Mouse (Mus musculus) heart, embryonic 12.5 days (tissue): ENCODE measurements at regions not wholly inside any gene's neighbourhood (a gene's known extent, or its start where the extent isn't known, plus 50 kb on each side); places are given as distances from the start of the nearest gene placed in this dataset.

ENCODE experiments used
- ATAC-seq: fragments of 200-750 bp; cut with Nextera tagmentation; 2 replicates; pipeline ENCODE4 v1.8.0; 2017; ENCODE audit warnings: moderate TSS enrichment, moderate library complexity; ENCODE audit not compliant: insufficient number of reproducible peaks, low FRiP score
- H3K27ac ChIP-seq: fragments of 300-500 bp; sonication (generic); 2 replicates; pipeline ENCODE4 v1.5.1; 2016; ENCODE audit warnings: mild to moderate bottlenecking, moderate library complexity; ENCODE audit not compliant: poor library complexity, severe bottlenecking
- H3K27me3 ChIP-seq: fragments of 300-500 bp; sonication (generic); replicated peaks from 2 replicates; pipeline ENCODE4 v1.6.1; 2016; ENCODE audit warnings: mild to moderate bottlenecking, moderate library complexity
- H3K36me3 ChIP-seq: fragments of 300-500 bp; sonication (generic); 2 replicates; pipeline ENCODE4 v1.6.1; 2016; ENCODE audit warnings: mild to moderate bottlenecking, moderate library complexity
- H3K4me1 ChIP-seq: fragments of 300-500 bp; sonication (generic); replicated peaks from 2 replicates; pipeline ENCODE4 v1.6.1; 2016; ENCODE audit warnings: mild to moderate bottlenecking
- H3K4me2 ChIP-seq: fragments of 300-500 bp; sonication (generic); 2 replicates; pipeline ENCODE4 v1.6.1; 2016; ENCODE audit warnings: mild to moderate bottlenecking, moderate library complexity
- H3K4me3 ChIP-seq: fragments of 300-500 bp; sonication (generic); 2 replicates; pipeline ENCODE4 v1.5.1; 2016; ENCODE audit warnings: mild to moderate bottlenecking
- H3K9ac ChIP-seq: fragments of 300-500 bp; sonication (generic); 2 replicates; pipeline ENCODE4 v1.6.1; 2016; ENCODE audit warnings: mild to moderate bottlenecking, moderate library complexity
- H3K9me3 ChIP-seq: fragments of 300-500 bp; sonication (generic); replicated peaks from 2 replicates; pipeline ENCODE4 v1.6.1; 2016; ENCODE audit warnings: mild to moderate bottlenecking, moderate library complexity
- WGBS: fragments of 180-500 bp; shearing (Covaris S2); methylation state at CpG from one replicate; pipeline ENCODE4 v1.1.7; 2016; 5-methylcytosine and 5-hydroxymethylcytosine counted together

GRCm38 (mm10) chr13:102518169-102518882, 175.0 kb upstream of the Cd180 start:
- H3K4me1 ChIP-seq, result peaks cover 14% of the 10 kb centered on the region
- no peaks in the 10 kb centered on the region for H3K36me3 ChIP-seq
- no peak overlapping the region for H3K4me3 ChIP-seq
- no peaks in the 10 kb centered on the region for H3K9me3 ChIP-seq
- WGBS, result 82% methylated on average over 5 of the region's 5 CpGs
- H3K27me3 ChIP-seq, result no peaks in the 10 kb centered on the region
- H3K27ac ChIP-seq, result no peak overlapping the region
- H3K4me2 ChIP-seq, result no peak overlapping the region
- no peak overlapping the region for H3K9ac ChIP-seq
- ATAC-seq, result no peak

GRCm38 (mm10) chr13:102521427-102521826, 171.9 kb upstream of the Cd180 start:
- Histone ChIP-seq H3K9ac (no peak overlapping the region), H3K9me3 (no peaks in the 10 kb centered on the region), H3K27me3 (no peaks in the 10 kb centered on the region), H3K27ac (peak overlapping the region; percentile 22), H3K36me3 (no peaks in the 10 kb centered on the region), H3K4me2 (no peak overlapping the region), H3K4me1 (peaks cover 17% of the 10 kb centered on the region), H3K4me3 (no peak overlapping the region)
- 37% methylated on average over 1 of the region's 1 CpGs for WGBS
- ATAC-seq, result no peak

- H3K4me2 ChIP-seq, result no peak overlapping the region
- H3K27me3 ChIP-seq, result no peaks in the 10 kb centered on the region
- WGBS, result 83% methylated on average over 1 of the region's 1 CpGs
- H3K36me3 ChIP-seq, result no peaks in the 10 kb centered on the region
- H3K4me1 ChIP-seq, result peaks cover 17% of the 10 kb centered on the region
- no peaks in the 10 kb centered on the region for H3K9me3 ChIP-seq
- H3K4me3 ChIP-seq, result no peak overlapping the region
- H3K27ac ChIP-seq, result no peak overlapping the region
- H3K9ac ChIP-seq, result no peak overlapping the region
- no peak for ATAC-seq
Observed at GRCm38 (mm10) chr13:102522080-102522479, 171.3 kb upstream of the Cd180 start.

- Histone ChIP-seq H3K4me2 (no peak overlapping the region), H3K9ac (no peak overlapping the region), H3K27me3 (no peaks in the 10 kb centered on the region), H3K4me3 (no peak overlapping the region), H3K36me3 (no peaks in the 10 kb centered on the region), H3K27ac (no peak overlapping the region), H3K9me3 (no peaks in the 10 kb centered on the region), H3K4me1 (peaks cover 4% of the 10 kb centered on the region)
- 65% methylated on average over 11 of the region's 11 CpGs for WGBS
- ATAC-seq, result no peak
Observed at GRCm38 (mm10) chr13:102526621-102527140, 166.7 kb upstream of the Cd180 start.

GRCm38 (mm10) chr13:102533784-102534183, 159.6 kb upstream of the Cd180 start:
- Histone ChIP-seq H3K9ac (no peak overlapping the region), H3K4me2 (no peak overlapping the region), H3K36me3 (no peaks in the 10 kb centered on the region), H3K4me1 (peaks cover 7% of the 10 kb centered on the region), H3K4me3 (no peak overlapping the region), H3K27ac (no peak overlapping the region), H3K9me3 (no peaks in the 10 kb centered on the region), H3K27me3 (no peaks in the 10 kb centered on the region)
- ATAC-seq, result no peak
- 46% methylated on average over 4 of the region's 4 CpGs for WGBS

GRCm38 (mm10) chr13:102537424-102538242, 155.7 kb upstream of the Cd180 start:
- Histone ChIP-seq H3K4me2 (peak overlapping the region; percentile 61), H3K36me3 (no peaks in the 10 kb centered on the region), H3K9me3 (no peaks in the 10 kb centered on the region), H3K4me1 (peaks cover 7% of the 10 kb centered on the region), H3K9ac (peak overlapping the region; percentile 55; the same call in 1 of the 2 replicates), H3K4me3 (peak overlapping the region; percentile 5; the same call in 1 of the 2 replicates), H3K27ac (no peak overlapping the region), H3K27me3 (no peaks in the 10 kb centered on the region)
- 35% methylated on average over 19 of the region's 19 CpGs for WGBS
- ATAC-seq, result no peak

GRCm38 (mm10) chr13:102540436-102540835, 152.9 kb upstream of the Cd180 start:
- H3K4me3 ChIP-seq, result no peak overlapping the region
- WGBS, result 83% methylated on average over 4 of the region's 4 CpGs
- no peak overlapping the region for H3K9ac ChIP-seq
- H3K9me3 ChIP-seq, result no peaks in the 10 kb centered on the region
- H3K36me3 ChIP-seq, result no peaks in the 10 kb centered on the region
- no peaks in the 10 kb centered on the region for H3K27me3 ChIP-seq
- no peak overlapping the region for H3K27ac ChIP-seq
- peaks cover 7% of the 10 kb centered on the region for H3K4me1 ChIP-seq
- ATAC-seq, result no peak
- no peak overlapping the region for H3K4me2 ChIP-seq

GRCm38 (mm10) chr13:102544359-102545165, 148.8 kb upstream of the Cd180 start:
- H3K4me1 ChIP-seq, result peaks cover 6% of the 10 kb centered on the region
- H3K27me3 ChIP-seq, result 0 out of 2 replicates have a peak, but pooled peaks cover 3% of the 10 kb centered on the region
- H3K4me2 ChIP-seq, result no peak overlapping the region
- 80% methylated on average over 5 of the region's 5 CpGs for WGBS
- H3K9ac ChIP-seq, result no peak overlapping the region
- H3K4me3 ChIP-seq, result no peak overlapping the region
- no peaks in the 10 kb centered on the region for H3K36me3 ChIP-seq
- H3K9me3 ChIP-seq, result no peaks in the 10 kb centered on the region
- ATAC-seq, result no peak
- H3K27ac ChIP-seq, result no peak overlapping the region

- 59% methylated on average over 17 of the region's 17 CpGs for WGBS
- Histone ChIP-seq H3K36me3 (no peaks in the 10 kb centered on the region), H3K4me2 (no peak overlapping the region; the same call in 1 of the 2 replicates), H3K4me3 (no peak overlapping the region), H3K27ac (no peak overlapping the region), H3K27me3 (0 out of 2 replicates have a peak, but pooled peaks cover 3% of the 10 kb centered on the region), H3K9me3 (no peaks in the 10 kb centered on the region), H3K4me1 (peaks cover 6% of the 10 kb centered on the region), H3K9ac (no peak overlapping the region)
- ATAC-seq, result no peak
Observed at GRCm38 (mm10) chr13:102545845-102546615, 147.3 kb upstream of the Cd180 start.

GRCm38 (mm10) chr13:102548252-102548651, 145.1 kb upstream of the Cd180 start:
- WGBS, result 66% methylated on average over 6 of the region's 6 CpGs
- Histone ChIP-seq H3K4me3 (no peak overlapping the region), H3K27ac (no peak overlapping the region), H3K9me3 (no peaks in the 10 kb centered on the region), H3K36me3 (no peaks in the 10 kb centered on the region), H3K27me3 (0 out of 2 replicates have a peak, but pooled peaks cover 3% of the 10 kb centered on the region), H3K4me1 (peaks cover 6% of the 10 kb centered on the region), H3K9ac (no peak overlapping the region), H3K4me2 (no peak overlapping the region)
- ATAC-seq, result no peak
